Mouse (Mus musculus) thymus, postnatal 10 days (tissue): ENCODE measurements at regions not wholly inside any gene's neighbourhood (a gene's known extent, or its start where the extent isn't known, plus 50 kb on each side); places are given as distances from the start of the nearest gene placed in this dataset.
"Not testable (repeated sequence)": the region's sequence is repeated elsewhere in the genome, so short reads cannot be mapped to it uniquely, and the experiment has no call there.

ENCODE experiments used
- DNase-seq, 2 experiments: peaks; one replicate each; pipeline ENCODE4 v3.0.0; 2021; ENCODE audit warnings: low spot score in 2 of 2

DNA sequence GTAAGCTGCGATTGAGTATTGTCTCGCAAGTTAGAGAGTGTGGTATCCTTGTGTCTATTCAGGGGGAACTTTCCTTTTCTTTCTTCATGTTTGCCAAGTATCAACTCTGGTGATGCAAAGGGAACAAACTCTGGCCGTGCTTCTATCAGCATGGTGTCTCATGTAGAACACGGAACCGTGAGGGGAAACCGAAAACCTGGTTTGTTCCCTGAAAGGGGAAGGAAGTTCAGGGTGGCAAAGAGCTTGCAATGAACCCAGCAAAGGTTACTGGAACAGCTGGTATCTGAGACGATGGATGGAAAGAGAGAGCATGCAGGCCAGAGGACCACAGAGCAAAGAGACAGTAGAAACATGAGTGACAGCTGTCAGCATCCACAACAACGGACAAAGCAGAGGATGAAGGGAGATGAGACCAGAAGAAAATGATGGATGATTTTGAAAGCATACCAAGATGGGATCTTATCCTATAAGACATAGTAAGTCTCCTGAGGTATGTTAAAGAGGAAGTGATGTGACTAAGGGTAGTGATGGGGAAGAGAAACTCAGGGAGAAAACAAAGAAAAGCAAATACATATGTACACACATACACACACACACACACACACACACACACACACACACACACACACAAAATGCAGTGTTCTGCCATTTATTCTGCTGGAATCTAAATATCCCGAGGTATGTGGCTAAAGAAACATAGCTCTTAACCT, 199.8 kb upstream of the Peli2 start:
- no peak for DNase-seq

DNA sequence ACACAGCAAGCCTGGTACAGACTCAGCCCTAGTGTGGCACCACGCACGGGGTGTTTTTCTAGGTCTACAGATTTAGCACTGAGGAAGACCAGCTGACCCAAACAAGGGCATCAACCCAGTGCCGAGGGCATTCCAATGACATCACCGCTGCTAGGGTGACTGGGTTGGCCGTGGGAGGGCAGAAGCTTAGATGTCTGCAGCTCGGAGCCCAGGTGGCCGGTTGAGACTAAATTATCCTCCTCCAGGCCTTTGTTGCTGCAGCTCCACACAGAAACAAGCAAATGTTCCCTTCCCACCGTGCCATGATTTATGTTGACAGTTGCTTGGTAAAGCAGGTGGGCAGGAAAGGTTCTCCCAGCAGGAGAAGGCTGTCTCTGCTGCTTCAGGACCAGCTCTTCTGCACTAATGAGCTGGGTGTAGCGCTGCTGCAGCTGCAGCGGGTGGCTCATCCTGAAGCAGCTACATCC, 198.8 kb upstream of the Peli2 start:
- DNase-seq, result no peak

DNA sequence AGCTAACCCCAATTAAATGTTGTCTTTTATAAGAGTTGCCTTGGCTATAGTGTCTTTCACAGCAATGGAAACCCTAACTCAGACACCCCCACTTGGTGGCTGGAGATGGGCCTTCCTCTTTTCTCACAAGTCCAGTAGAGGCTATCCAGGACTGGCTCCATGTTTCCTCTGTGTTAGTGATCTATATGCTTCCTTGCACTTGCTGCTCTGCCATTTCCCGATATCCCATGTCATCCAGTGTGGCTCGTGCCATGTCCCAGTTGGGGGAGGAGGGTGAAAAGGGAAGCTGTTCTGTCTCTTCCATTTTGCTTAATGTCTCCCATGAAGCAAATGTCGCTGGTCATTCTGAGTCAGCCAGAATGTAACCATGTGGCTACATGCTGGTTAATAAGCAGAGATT, 194.2 kb upstream of the Peli2 start:
- no peak for DNase-seq

DNA sequence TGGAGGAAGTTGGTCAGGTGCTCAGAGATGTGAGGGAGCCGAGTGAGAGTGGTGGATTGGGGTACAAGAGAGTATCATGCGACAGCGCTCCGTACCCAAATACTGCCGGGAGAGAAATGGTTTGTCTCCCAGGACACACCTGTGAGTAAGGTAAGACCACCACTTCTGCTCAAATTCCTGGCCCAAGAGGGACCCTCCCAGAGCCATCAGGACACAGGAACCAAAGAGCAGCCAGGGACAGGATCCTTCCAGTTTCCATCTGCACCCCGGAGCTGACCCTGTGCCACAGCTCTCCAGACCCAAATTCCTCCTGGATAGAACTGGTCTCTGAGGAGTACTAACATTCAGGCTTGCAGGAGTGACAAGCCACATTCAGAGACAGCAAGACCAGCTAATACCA, 185.2 kb upstream of the Peli2 start:
- no peak for DNase-seq

DNA sequence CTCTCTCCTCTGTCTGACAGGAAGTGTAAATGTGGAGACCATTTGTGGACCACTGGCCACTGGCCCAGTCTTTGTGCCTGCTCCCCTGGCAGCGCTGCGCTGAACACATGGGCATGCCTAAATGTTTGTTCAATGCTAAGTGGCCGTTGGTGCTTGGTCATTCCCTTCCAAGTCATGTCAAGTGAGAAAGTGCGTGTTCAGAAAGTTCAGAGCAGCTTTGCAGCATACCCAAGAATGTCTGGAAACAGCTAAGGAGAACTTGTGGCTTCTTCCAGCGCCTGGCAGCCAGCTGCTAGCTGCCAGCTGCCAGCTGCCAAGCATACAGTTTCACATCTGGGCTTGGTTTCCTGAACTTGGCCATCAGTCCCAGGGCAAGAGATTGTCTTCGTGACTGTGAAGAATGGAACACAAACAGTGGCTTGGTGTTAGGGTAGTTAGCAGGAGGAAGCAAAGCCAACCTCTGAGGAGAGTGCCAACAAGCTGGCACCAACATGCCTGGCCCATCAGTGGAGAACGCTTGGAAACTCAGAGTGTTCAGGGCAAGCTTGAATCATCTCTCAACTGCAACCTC, 183.5 kb upstream of the Peli2 start:
- DNase-seq, result no peak

DNA sequence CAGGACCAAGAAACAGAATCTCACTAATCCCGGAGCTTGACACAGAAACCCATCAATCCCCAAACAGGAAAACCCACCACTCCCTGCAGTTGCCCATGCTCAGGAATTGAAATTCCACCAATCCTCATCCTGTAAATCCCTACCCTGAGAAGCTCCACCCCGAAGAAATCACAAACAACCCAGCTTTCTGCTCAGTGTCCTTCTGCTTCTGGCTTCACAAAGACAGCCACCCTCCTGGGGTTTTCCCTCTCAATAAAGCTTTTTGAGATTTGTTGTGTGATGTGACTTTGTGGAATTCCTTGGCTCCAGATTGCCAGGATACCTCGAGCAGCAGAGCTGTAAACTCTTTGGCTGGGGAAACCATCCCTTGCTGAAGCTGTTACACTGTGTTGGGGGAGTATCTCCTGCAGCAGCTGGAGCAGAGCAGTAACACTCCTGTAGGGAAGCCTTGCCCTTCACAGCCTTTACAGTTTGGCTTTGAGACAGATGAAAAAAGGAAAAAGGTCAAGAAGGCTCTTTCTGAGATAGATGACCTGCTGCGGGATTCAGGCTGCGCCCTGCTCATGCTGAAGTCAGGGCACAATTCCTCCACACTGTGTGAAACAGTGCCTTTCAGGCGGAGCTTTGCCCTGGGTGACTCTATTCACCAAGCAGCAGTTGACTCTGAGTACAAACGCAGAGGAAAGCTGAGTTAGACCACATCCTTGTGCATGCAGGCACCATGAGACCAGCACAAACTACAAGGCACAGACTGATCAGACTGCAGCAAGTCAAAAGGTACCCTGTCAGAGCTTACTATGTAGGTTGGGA, 180.6 kb upstream of the Peli2 start:
- DNase-seq, result no peak

DNA sequence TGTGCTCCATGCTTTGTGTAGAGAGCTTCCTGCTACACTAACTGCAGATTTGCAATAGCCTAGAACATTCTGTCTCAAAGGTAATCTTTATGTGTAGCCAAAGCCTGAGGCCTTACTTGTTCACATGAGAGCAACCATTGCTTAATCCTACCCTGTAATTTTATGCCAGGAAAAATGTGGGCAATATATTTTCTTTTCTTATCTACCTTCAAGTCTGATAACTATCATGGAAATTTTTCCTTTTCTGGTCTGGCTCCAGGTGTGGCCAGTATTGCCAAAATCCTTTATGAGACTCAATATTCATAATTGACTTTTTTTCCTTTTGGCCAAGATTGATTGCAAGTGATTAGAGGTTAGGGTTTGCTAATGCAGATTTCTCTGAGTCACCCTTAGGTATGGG, 178.0 kb upstream of the Peli2 start:
- DNase-seq, result no peak

DNA sequence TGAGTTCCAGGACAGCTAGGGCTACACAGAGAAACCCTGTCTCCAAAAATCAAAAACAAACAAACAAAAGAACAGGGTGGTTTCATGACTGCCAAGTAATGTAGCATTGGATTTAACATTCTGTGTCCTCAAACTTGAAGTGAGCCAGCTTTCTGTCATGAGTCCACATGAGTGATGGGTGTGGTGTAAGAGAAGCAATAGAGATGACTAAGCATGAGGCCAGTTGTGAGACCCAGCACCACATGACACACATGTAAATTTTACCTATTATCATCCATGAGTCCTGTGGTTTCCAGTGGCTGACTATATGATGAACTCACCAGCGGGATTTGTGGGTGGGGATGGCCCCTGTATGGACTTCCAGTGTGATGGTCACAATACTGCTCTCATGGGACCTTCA, 176.0 kb upstream of the Peli2 start:
- DNase-seq, result no peak

DNA sequence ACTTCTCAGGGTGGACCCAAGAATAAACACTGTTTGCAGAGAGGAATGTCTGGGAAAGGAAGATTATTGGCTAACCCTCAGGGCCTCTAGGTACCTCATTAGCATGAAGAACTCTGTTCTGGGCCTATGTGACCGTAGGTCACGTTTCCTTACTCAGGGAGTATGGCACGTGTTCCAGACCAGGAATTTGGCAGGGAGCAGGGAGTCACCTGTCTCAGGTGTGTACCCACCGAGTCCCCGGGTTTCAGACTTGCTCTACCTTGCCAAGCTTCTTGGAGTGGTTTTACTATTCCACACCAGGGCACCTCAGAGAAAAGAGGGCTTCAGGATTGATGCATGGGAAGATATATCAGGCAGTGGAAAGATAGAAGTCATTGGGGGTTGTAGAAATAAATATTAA, 169.6 kb upstream of the Peli2 start:
- no peak for DNase-seq

DNA sequence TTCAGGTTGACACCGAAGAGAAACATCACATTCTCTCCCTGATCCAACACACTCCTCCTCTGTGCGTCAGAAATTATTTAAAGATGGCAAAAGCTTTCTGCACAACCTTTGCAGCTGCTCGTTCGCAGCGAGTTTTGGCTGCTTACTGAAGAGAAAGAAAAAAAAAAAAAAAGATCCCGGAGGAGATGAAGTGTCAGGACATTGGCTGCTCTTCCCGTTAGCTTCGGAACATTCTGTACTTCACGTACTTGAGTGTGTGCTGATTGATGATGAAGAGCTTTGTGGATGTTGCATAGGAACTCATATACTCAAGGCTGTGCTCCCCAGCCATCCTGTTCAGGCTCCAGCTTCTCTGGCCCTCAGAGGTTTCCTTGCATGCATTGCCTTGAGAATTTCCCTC, 162.5 kb upstream of the Peli2 start:
- no peak for DNase-seq

DNA sequence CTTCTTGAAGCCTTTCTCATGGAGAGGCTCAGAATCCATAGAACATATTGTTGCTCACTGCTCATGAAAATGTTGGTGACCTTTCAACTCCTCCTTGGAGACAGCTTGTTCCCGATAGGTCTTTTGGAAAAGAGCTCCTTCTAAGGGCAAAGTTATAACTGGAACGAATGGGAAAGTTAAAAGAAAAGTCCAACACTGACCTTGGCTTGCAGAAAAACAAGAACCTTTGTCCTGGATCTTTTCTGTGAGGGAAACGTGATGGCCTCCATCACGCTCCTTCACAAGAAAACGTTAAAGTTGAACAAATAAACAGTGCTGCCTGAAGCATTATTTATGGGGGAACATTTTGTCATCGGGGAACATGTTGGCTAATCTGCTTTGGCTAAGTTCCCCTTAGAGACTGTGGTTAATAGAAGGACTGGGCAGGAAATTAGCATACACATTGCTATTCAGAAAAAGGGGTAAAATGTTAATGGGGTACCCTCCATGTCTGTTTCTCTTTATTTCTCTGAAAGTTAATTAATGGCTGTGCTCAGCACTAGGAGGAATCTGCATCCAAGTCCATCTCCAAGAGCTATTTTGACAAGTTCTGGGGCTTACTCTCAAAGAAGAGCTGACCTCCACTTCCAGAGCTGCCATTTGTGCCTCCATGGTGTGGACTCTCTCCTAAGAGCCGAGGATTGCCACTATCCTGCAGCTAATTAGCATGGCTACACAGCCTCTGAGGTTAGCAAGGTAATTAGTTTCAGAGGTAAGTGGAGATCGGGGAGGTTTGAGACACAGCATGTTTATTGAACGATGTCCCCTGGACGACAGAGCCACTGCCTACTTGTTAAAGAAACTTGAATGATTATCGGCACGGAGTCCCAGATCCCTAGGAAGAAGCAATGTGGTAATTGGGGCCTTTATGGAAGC, 161.0 kb upstream of the Peli2 start:
- DNase-seq, result no peak

DNA sequence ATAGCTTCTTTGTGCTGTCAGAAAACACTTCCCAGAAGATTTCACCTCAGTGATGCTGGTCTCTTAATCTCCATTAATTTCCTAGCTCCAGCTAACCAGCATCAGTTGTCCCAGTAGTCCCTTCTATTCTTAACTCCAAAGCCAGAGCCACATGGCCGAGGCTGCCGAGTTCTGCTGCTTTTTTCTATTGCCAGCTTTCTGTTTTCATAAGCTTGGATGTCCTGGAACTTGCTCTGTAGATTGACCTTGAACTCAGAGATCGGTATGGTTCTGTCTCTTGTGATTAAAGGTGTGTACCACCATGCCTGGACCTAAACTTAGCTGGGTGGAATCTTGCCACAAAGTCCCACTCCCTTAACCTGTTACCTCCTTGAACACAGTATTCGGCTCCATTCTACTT, 155.8 kb upstream of the Peli2 start:
- not testable (repeated sequence) for DNase-seq

DNA sequence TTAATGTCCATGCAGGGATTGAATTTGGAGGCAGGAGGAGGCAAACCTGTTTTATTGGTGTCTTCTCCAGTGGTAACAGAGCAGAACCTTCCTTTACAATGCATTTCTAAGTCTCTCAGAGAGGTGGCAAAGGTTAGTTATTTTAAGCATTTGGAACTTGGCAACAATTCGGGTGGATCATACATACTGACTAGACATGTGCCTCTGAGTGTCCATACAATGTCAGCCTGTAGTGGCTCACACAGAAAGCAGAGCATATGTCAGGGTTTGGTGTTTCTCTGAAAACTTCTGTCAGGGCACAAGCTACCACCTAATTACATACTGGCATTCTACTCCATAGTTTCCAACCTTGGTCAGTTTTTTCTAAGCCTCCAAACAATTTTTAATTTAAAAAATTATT, 150.8 kb upstream of the Peli2 start:
- DNase-seq, result no peak

DNA sequence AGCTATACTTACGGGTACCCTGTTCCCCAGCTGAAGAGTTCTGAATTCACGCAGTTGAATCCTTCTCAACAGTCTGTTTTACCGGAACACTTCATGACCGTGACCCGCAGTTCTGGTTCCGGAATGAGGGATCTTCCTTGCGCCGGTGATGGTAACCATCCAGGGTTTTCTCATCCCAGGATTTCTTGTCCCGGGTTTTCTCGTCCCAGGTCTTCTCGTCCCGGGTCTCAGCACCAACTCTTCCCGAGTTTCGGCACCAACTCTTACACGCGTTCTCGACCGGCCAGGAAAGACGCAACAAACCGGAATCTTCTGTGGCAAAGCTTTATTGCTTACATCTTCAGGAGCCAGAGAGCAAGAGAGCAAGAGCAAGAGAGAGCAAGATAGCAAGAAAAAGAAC, 147.5 kb upstream of the Peli2 start:
- DNase-seq, result not testable (repeated sequence)

DNA sequence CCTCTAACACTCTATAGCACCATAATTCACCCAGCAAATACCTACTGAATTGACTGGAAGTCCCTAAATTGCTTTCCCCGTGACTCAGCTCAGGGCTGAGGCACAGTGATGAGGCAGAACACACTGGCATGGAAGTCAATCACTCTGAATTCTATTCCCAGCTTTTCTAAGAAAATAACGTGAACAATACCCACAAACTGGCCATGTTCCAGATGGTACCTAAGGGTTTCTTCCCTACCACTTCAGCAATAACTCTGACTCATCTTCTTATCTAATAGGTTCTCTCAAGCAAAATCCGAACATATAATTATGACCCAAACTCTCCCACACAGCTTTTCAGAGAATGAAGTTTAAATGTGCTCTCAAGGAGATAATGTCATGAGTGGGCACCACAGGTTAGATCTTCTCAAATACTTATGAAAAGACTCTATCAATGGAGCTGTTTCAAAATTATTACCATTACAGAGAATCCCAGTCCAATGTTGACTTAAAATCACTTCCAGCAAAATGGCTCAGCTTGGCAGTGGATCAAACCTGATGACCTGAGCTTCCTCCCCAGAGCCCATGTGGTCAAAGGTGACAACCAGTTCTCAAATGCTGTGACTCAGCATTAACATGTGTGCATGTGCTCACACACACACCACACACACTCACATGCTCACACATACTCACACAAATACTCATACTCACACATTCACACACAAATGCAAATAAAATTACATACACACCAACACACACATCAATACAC, 137.5 kb upstream of the Peli2 start:
- DNase-seq, result no peak

DNA sequence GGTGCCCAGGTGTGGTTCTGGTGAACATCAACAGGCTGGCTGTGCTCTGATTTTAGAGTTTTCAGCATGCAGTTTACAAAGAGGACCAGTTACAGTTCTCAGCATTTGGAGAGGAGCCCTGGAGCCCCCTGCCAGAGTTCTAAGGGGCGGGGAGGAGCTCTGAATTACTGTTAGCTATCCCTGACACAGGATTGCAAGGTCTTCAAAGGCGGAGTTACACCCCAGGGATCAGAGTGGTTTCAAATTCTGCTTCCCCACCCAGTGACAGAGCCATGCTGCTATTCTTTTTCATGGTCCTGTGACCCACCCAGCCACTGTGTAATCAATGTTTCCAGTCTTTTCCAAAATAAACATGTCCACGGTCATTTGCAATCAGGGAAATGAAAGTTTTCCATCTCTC, 134.1 kb upstream of the Peli2 start:
- DNase-seq, result no peak

DNA sequence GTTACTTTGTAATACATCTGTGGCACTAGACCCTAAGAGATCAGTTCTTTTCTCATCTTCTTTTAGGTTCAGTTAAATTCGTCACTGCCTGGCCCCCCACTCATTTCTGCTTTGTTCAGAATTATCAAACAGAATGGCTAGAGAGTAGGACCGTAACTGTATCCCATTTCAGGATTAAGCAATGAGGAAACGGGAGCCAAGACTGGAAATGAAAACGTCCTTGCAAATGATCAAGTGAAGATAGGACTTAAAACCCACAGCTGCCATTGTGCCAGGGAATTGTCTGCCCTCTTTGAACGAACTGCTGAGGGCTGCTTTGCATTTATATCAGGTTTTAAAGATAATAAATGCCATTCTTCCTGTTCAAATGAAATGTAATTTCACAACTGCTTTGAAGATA, 133.7 kb upstream of the Peli2 start:
- DNase-seq, result no peak

DNA sequence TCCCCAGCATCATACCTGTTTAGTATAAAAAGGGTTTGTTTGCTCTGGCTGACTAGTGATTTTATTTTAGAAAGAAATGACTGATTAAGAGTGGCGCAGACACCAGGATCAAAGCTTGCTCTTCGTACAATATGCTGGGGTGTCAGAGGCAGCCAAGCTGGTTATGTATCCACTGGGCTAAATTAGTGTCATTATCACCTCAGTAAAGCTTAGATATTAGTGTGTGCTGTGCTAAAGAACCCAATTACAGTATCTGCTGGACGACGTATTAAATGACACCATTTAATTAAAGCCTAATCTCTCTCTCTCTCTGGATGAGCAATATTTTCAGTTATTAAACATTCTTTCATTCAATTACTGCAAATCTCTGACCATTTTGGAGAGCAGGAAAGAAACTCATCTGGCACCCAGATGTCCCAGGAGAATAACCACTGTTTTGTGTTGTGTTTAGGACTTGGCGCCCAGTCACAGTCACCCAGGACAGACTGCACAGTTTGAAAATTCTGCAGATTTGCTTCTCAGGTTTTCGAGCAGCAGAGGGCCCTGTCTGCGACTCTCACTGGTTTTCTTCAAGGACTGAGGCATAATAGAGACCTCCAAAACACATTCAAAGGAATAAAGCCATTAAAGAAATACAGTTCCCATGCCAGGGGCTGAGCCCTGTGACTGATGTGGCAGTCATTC, 133.1 kb upstream of the Peli2 start:
- no peak for DNase-seq

DNA sequence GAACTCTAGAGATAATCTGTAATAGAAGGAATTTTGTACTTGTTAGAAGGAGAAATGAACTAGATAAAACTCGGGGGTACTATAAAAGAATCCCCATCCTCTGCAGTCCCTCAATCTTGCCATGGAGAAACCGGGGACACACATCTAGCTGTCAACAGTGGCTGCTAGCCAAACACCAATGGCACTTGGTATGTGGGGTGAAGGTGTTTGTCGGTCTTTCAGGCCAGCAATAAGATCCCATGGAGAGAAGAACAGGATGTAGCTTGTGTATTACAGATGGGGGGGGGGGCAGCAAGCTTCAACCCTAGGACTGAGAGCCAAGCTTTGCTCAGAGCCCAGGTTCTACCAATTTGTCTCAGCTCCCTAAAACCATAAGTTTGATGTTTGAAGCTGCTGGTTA, 132.5 kb upstream of the Peli2 start:
- DNase-seq, result no peak

DNA sequence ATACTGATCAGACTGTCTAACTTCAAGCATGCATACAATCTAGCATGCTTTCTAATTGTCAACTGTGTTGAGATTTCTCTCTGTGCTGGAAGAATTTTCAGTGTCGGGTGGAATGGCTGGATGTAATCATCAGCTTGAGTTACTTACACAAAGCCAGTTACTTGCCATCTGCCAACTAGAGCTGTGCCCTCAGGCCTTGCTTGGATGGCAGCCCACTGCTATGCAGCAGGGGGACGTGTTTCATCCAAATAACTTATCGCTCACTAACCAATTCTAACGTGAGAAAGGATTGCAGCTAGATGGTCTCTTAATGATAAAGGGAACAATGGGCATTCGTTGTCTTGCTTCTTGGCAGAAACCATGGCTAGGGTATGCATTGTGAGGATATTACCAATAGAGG, 131.3 kb upstream of the Peli2 start:
- DNase-seq, result no peak

DNA sequence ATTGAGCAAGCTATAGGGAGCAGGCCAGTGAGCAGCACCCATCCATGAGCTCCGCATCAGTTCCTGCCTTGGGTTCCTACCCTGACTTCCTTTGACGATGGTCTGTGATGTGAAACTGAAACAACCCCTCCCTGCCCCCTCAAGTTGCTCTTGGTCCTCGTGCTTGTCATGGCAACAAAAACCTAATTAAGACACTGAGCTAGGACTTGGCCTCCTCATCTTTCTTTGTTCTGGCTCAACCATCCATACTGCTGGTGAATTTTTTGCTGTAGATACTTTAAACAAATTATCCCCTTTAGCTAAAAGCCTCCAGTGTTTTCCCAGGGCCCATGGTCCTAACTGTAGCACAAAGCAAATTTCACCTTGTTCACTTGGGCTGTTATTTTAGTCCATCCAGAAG, 129.9 kb upstream of the Peli2 start:
- DNase-seq, result no peak
